Mouse (Mus musculus) liver, postnatal 0 days (tissue): ENCODE measurements around the gene Slc17a5. TPM values are rescaled to one million over a fixed set of nuclear protein-coding genes. Genes with fewer than 3 reads are reported as not detected.

ENCODE experiments used
- ATAC-seq: fragments of 200-750 bp; cut with Nextera tagmentation; 2 replicates; pipeline ENCODE4 v1.8.0; 2017; ENCODE audit warnings: mild to moderate bottlenecking, moderate library complexity
- DNase-seq: peaks from one replicate; pipeline ENCODE4 v3.0.0-alpha.2; 2016
- H3K27ac ChIP-seq: fragments of 300-500 bp; sonication (generic); 2 replicates; pipeline ENCODE4 v1.5.1; 2014; ENCODE audit warnings: antibody characterized with exemption, moderate library complexity, mild to moderate bottlenecking, low read depth
- H3K27me3 ChIP-seq: fragments of 300-500 bp; sonication (generic); 2 replicates; pipeline ENCODE4 v1.6.1; 2014; ENCODE audit warnings: low read length, control low read depth, mixed read lengths; ENCODE audit not compliant: insufficient read depth
- H3K36me3 ChIP-seq: fragments of 300-500 bp; sonication (generic); replicated peaks from 2 replicates; pipeline ENCODE4 v1.6.1; 2014; ENCODE audit warnings: mild to moderate bottlenecking, control low read depth, low read length, moderate library complexity, mixed read lengths; ENCODE audit not compliant: insufficient read depth
- H3K4me1 ChIP-seq: fragments of 300-500 bp; sonication (generic); 2 replicates; pipeline ENCODE4 v1.6.1; 2014; ENCODE audit warnings: antibody characterized with exemption, mild to moderate bottlenecking, control low read depth; ENCODE audit not compliant: insufficient read depth
- H3K4me2 ChIP-seq: fragments of 300-500 bp; sonication (generic); 2 replicates; pipeline ENCODE4 v1.6.1; 2014; ENCODE audit warnings: low read depth, mild to moderate bottlenecking, low read length, moderate library complexity, mixed read lengths
- H3K4me3 ChIP-seq: fragments of 300-500 bp; sonication (generic); 2 replicates; pipeline ENCODE4 v1.5.1; 2014; ENCODE audit warnings: low read depth, low read length
- H3K9ac ChIP-seq: fragments of 300-500 bp; sonication (generic); replicated peaks from 2 replicates; pipeline ENCODE4 v1.6.1; 2014; ENCODE audit warnings: mild to moderate bottlenecking, moderate library complexity
- H3K9me3 ChIP-seq: fragments of 300-500 bp; sonication (generic); 2 replicates; pipeline ENCODE4 v1.6.1; 2016; ENCODE audit warnings: mild to moderate bottlenecking, control low read depth, low read length, mixed read lengths
- CTCF ChIP-seq: sonication (generic); IDR thresholded peaks from 2 replicates; pipeline ENCODE4 v1.5.1; 2016; ENCODE audit warnings: antibody characterized with exemption, low read depth
- EP300 ChIP-seq: IDR thresholded peaks from 2 replicates; pipeline ENCODE4 v1.6.1; 2016; ENCODE audit warnings: antibody characterized with exemption, low read depth, mild to moderate bottlenecking
- WGBS: fragments of 180-500 bp; shearing (Covaris S2); extraction: QIAGEN DNeasy Blood & Tissue Kit; methylation state at CpG from one replicate; pipeline ENCODE4 v1.1.7; 2014; ENCODE audit not compliant: insufficient replicate concordance; 5-methylcytosine and 5-hydroxymethylcytosine counted together
- polyA plus RNA-seq: library from polyadenylated mRNA; unstranded; fragments of >200 nt; fragmentation: Nextera tagmentation; extraction: Ambion mirVana; gene quantifications from 2 replicates; pipeline ENCODE4 v1.2.1, GENCODE M21; 2015

Slc17a5 gene
- polyA plus RNA-seq, 1 experiment from 2014 or later: 6.2 TPM

DNA sequence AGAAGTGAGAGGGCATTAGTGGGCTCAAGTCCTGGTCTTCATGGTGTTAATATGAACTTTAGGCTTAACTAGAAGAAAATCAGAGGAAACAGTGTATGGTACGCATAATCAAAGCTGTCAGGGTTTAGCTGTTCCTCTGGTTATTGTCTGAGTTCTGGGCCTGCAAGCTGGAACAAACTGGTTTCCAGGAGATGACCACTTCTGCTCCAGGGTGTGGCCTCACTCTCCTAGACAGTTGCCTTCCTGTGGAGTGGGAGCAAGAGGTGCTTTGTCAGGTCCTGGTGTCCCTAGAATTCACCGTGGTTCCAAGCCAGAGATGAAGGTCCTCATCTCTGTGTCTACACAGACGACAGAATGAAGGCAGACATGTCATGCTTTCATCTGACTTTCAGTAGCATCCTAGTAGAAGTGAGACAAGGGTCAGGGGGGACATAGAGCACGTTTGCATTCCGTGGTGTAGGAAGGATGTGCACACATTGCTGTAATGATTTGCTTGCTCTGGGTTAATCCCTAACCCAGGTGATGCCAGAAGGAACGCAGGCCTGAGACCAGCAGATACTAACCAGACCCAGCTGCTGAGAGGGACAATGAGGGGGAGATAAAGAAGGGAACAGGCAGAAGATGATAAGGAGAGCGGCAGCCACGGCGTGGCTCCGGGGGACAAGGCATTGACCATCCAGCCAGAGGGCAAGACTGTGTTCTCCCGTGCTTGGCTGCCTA is 81.7 kb downstream of the Slc17a5 start:
- ATAC-seq (peak; percentile 99), DNase-seq (peak; percentile 59)
- no peaks in the 10 kb centered on the region for H3K36me3 ChIP-seq
- no peak for TF ChIP-seq CTCF
- peak; percentile 40; the same call in 1 of the 2 replicates for TF ChIP-seq EP300
- 22% methylated on average over 11 of the region's 11 CpGs for WGBS
- H3K9me3 ChIP-seq: no peaks in the 10 kb centered on the region
- H3K4me3 ChIP-seq: peak overlapping the region; percentile 27
- H3K9ac ChIP-seq: peak overlapping the region; percentile 62
- H3K27me3 ChIP-seq: no peaks in the 10 kb centered on the region
- peak overlapping the region; percentile 96 for H3K27ac ChIP-seq
- H3K4me1 ChIP-seq: peaks cover 13% of the 10 kb centered on the region
- H3K4me2 ChIP-seq: peak overlapping the region; percentile 50

DNA sequence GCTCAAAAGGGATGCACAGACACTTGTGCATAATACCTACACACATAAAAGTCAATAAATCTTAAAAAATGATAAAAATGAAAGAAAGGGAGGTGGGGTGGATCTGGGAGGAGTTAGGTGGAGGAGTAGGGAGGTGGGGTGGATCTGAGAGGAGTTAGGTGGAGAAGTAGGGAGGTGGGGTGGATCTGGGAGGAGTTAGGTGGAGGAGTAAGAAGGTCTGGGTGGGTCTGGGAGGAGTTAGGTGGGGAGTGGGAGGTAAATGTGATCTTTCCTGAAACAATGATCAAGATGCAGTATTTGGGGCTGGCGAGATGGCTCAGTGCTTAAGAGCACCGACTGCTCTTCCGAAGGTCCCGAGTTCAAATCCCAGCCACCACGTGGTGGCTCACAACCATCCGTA is 82.6 kb downstream of the Slc17a5 start:
- TF ChIP-seq EP300 (no peak), CTCF (no peak)
- ATAC-seq (no peak), DNase-seq (no peak)
- H3K36me3 ChIP-seq: no peaks in the 10 kb centered on the region
- no peak overlapping the region for H3K4me2 ChIP-seq
- H3K9me3 ChIP-seq: no peaks in the 10 kb centered on the region
- WGBS: 82% methylated on average over 6 of the region's 6 CpGs
- H3K4me1 ChIP-seq: peaks cover 13% of the 10 kb centered on the region
- peak overlapping the region; percentile 96; the same call in 1 of the 2 replicates for H3K27ac ChIP-seq
- H3K4me3 ChIP-seq: no peak overlapping the region
- no peaks in the 10 kb centered on the region for H3K27me3 ChIP-seq
- H3K9ac ChIP-seq: no peak overlapping the region

- DNase-seq (no peak), ATAC-seq (no peak)
- 71% methylated on average over 3 of the region's 3 CpGs for WGBS
- no peak overlapping the region for H3K4me2 ChIP-seq
- no peaks in the 10 kb centered on the region for H3K36me3 ChIP-seq
- TF ChIP-seq CTCF: no peak
- TF ChIP-seq EP300: no peak
- peaks cover 13% of the 10 kb centered on the region for H3K4me1 ChIP-seq
- H3K27me3 ChIP-seq: no peaks in the 10 kb centered on the region
- no peaks in the 10 kb centered on the region for H3K9me3 ChIP-seq
- no peak overlapping the region for H3K9ac ChIP-seq
- H3K27ac ChIP-seq: no peak overlapping the region; the same call in 1 of the 2 replicates
- H3K4me3 ChIP-seq: no peak overlapping the region
These were observed 83.2 kb downstream of the Slc17a5 start for GRCm38 (mm10) chr9:78504679-78505078.

DNA sequence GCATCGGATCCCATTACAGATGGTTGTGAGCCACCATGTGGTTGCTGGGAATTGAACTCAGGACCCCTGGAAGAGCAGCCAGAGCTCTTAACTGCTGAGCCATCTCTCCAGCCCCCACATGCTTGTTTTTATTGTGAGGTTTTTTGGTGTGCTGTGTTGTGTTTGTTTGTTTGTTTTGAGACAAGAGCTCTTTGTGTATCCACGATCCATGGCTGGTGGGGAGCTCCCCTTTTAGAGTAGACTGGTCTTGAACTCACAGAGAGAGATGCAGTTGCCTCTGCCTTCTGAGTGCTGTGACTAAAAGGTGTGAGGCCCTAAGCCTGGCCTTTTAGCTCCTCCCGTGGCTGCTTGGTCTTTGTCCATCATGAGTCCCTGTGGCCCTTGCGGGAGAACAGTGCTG is 83.7 kb downstream of the Slc17a5 start:
- ATAC-seq: no peak
- Histone ChIP-seq H3K9me3 (no peaks in the 10 kb centered on the region), H3K9ac (no peak overlapping the region), H3K36me3 (no peaks in the 10 kb centered on the region), H3K27ac (no peak overlapping the region), H3K4me1 (peaks cover 13% of the 10 kb centered on the region), H3K4me2 (no peak overlapping the region), H3K4me3 (no peak overlapping the region), H3K27me3 (no peaks in the 10 kb centered on the region)
- TF ChIP-seq CTCF (no peak), EP300 (no peak)
- DNase-seq: no peak
- 70% methylated on average over 4 of the region's 4 CpGs for WGBS

GRCm38 (mm10) chr9:78503223-78504079 is 84.4 kb downstream of the Slc17a5 start:
- Histone ChIP-seq H3K4me3 (no peak overlapping the region), H3K36me3 (no peaks in the 10 kb centered on the region), H3K4me1 (peaks cover 13% of the 10 kb centered on the region), H3K4me2 (no peak overlapping the region), H3K9ac (no peak overlapping the region), H3K9me3 (no peaks in the 10 kb centered on the region), H3K27ac (no peak overlapping the region), H3K27me3 (no peaks in the 10 kb centered on the region)
- ATAC-seq (no peak), DNase-seq (no peak)
- no peak for TF ChIP-seq EP300
- WGBS: 35% methylated on average over 6 of the region's 6 CpGs

- H3K4me3 ChIP-seq: no peak overlapping the region
- H3K27ac ChIP-seq: no peak overlapping the region
- H3K27me3 ChIP-seq: no peaks in the 10 kb centered on the region
- H3K4me2 ChIP-seq: no peak overlapping the region
- no peak for DNase-seq
- ATAC-seq: peak; percentile 26
- WGBS: 78% methylated on average over 4 of the region's 4 CpGs
- H3K4me1 ChIP-seq: peaks cover 11% of the 10 kb centered on the region
- H3K9ac ChIP-seq: no peak overlapping the region
- no peaks in the 10 kb centered on the region for H3K36me3 ChIP-seq
- no peaks in the 10 kb centered on the region for H3K9me3 ChIP-seq
- TF ChIP-seq CTCF (peak; percentile 23; the same call in 1 of the 2 replicates), EP300 (no peak)
These were observed 86.6 kb downstream of the Slc17a5 start for GRCm38 (mm10) chr9:78501284-78501683.
